Mouse (Mus musculus): ENCODE data around the gene Vash2. TPM values are rescaled to one million over a fixed set of nuclear protein-coding genes. Genes with fewer than 3 reads are reported as not detected.

The Vash2 gene
- polyA plus RNA-seq, 1 experiment from 2014 or later, result 86.4 TPM

- WGBS, result 69% methylated on average over 3 of the region's 3 CpGs
- H3K9ac ChIP-seq (replicated peaks), result no peak overlapping the region
- H3K4me3 ChIP-seq (replicated peaks), result no peak overlapping the region
- no peak for ATAC-seq (ENCODE audit: low FRiP score)
- H3K27ac ChIP-seq (replicated peaks), result no peak overlapping the region
- peaks cover 11% of the 10 kb centered on the region; the same call in 1 of the 2 replicates for H3K36me3 ChIP-seq
- H3K4me1 ChIP-seq, result no peaks in the 10 kb centered on the region
- H3K4me2 ChIP-seq, result no peak overlapping the region
- H3K9me3 ChIP-seq (replicated peaks), result no peaks in the 10 kb centered on the region
- H3K27me3 ChIP-seq (replicated peaks), result no peaks in the 10 kb centered on the region
These were observed 21.6 kb upstream of the Vash2 start for GRCm38 (mm10) chr1:191000686-191001085.

- WGBS, result 64% methylated on average over 1 of the region's 1 CpGs
- Histone ChIP-seq H3K4me1 (no peaks in the 10 kb centered on the region), H3K27ac (replicated peaks) (no peak overlapping the region), H3K9ac (replicated peaks) (no peak overlapping the region), H3K36me3 (no peaks in the 10 kb centered on the region), H3K4me2 (no peak overlapping the region), H3K4me3 (replicated peaks) (no peak overlapping the region), H3K27me3 (replicated peaks) (no peaks in the 10 kb centered on the region), H3K9me3 (replicated peaks) (no peaks in the 10 kb centered on the region)
- no peak for ATAC-seq (ENCODE audit: low FRiP score)
These were observed 18.9 kb upstream of the Vash2 start for GRCm38 (mm10) chr1:190998027-190998426.

- H3K4me3 ChIP-seq (replicated peaks), result no peak overlapping the region
- H3K27ac ChIP-seq (replicated peaks), result no peak overlapping the region
- ATAC-seq (ENCODE audit: low FRiP score), result no peak
- WGBS, result 69% methylated on average over 6 of the region's 6 CpGs
- H3K9ac ChIP-seq (replicated peaks), result no peak overlapping the region
- H3K4me2 ChIP-seq, result no peak overlapping the region
- no peaks in the 10 kb centered on the region for H3K27me3 ChIP-seq (replicated peaks)
- H3K36me3 ChIP-seq, result no peaks in the 10 kb centered on the region
- H3K9me3 ChIP-seq (replicated peaks), result no peaks in the 10 kb centered on the region
- H3K4me1 ChIP-seq, result no peaks in the 10 kb centered on the region
These were observed 17.3 kb upstream of the Vash2 start for GRCm38 (mm10) chr1:190996346-190996877.

GRCm38 (mm10) chr1:190995548-190995947 lies 16.5 kb upstream of the Vash2 start:
- H3K4me2 ChIP-seq, result no peak overlapping the region
- no peak overlapping the region for H3K4me3 ChIP-seq (replicated peaks)
- 49% methylated on average over 7 of the region's 7 CpGs for WGBS
- no peaks in the 10 kb centered on the region for H3K27me3 ChIP-seq (replicated peaks)
- ATAC-seq (ENCODE audit: low FRiP score), result no peak
- H3K36me3 ChIP-seq, result no peaks in the 10 kb centered on the region
- no peaks in the 10 kb centered on the region for H3K4me1 ChIP-seq
- no peaks in the 10 kb centered on the region for H3K9me3 ChIP-seq (replicated peaks)
- no peak overlapping the region for H3K9ac ChIP-seq (replicated peaks)
- no peak overlapping the region for H3K27ac ChIP-seq (replicated peaks)

- no peak for ATAC-seq (ENCODE audit: low FRiP score)
- H3K36me3 ChIP-seq, result no peaks in the 10 kb centered on the region
- H3K4me2 ChIP-seq, result no peak overlapping the region
- no peaks in the 10 kb centered on the region for H3K27me3 ChIP-seq (replicated peaks)
- no peak overlapping the region for H3K9ac ChIP-seq (replicated peaks)
- H3K9me3 ChIP-seq (replicated peaks), result no peaks in the 10 kb centered on the region
- H3K27ac ChIP-seq (replicated peaks), result no peak overlapping the region
- 86% methylated on average over 9 of the region's 9 CpGs for WGBS
- H3K4me3 ChIP-seq (replicated peaks), result no peak overlapping the region
- no peaks in the 10 kb centered on the region for H3K4me1 ChIP-seq
These were observed 10.5 kb upstream of the Vash2 start for GRCm38 (mm10) chr1:190989437-190990082.

GRCm38 (mm10) chr1:190981412-190981811 lies 2.3 kb upstream of the Vash2 start:
- H3K9me3 ChIP-seq (replicated peaks), result no peaks in the 10 kb centered on the region
- ATAC-seq (ENCODE audit: low FRiP score), result no peak
- peaks cover 14% of the 10 kb centered on the region for H3K4me1 ChIP-seq
- 88% methylated on average over 4 of the region's 4 CpGs for WGBS
- H3K4me3 ChIP-seq (replicated peaks), result no peak overlapping the region
- H3K27me3 ChIP-seq (replicated peaks), result no peaks in the 10 kb centered on the region
- no peaks in the 10 kb centered on the region for H3K36me3 ChIP-seq
- H3K27ac ChIP-seq (replicated peaks), result no peak overlapping the region
- no peak overlapping the region for H3K9ac ChIP-seq (replicated peaks)
- H3K4me2 ChIP-seq, result no peak overlapping the region

GRCm38 (mm10) chr1:190980470-190980869 lies 1.4 kb upstream of the Vash2 start:
- Histone ChIP-seq H3K36me3 (no peaks in the 10 kb centered on the region), H3K4me2 (no peak overlapping the region), H3K9me3 (replicated peaks) (no peaks in the 10 kb centered on the region), H3K9ac (replicated peaks) (no peak overlapping the region), H3K4me1 (peaks cover 23% of the 10 kb centered on the region), H3K27me3 (replicated peaks) (no peaks in the 10 kb centered on the region), H3K4me3 (replicated peaks) (no peak overlapping the region), H3K27ac (replicated peaks) (no peak overlapping the region)
- 94% methylated on average over 1 of the region's 1 CpGs for WGBS
- ATAC-seq (ENCODE audit: low FRiP score), result no peak

- peak; percentile 77 for ATAC-seq (ENCODE audit: low FRiP score)
- WGBS, result under 1% methylated on average over 46 of the region's 46 CpGs
These were observed 504 bp downstream of the Vash2 start for GRCm38 (mm10) chr1:190978511-190979073.

GRCm38 (mm10) chr1:190978001-190978400 lies 1.1 kb downstream of the Vash2 start:
- Histone ChIP-seq H3K4me1 (peaks cover 46% of the 10 kb centered on the region), H3K36me3 (peaks cover 21% of the 10 kb centered on the region), H3K27ac (replicated peaks) (peak overlapping the region; percentile 97), H3K9ac (replicated peaks) (peak overlapping the region; percentile 96), H3K9me3 (replicated peaks) (no peaks in the 10 kb centered on the region), H3K4me3 (replicated peaks) (peak overlapping the region; percentile 78), H3K4me2 (peak overlapping the region; percentile 83), H3K27me3 (replicated peaks) (no peaks in the 10 kb centered on the region)
- under 1% methylated on average over 22 of the region's 22 CpGs for WGBS
- ATAC-seq (ENCODE audit: low FRiP score), result peak; percentile 13; the same call in 1 of the 2 replicates

More at GRCm38 (mm10) chr1:190978511-190979073, 504 bp downstream of the Vash2 start:
- Histone ChIP-seq H3K4me1 (peaks cover 40% of the 10 kb centered on the region), H3K4me3 (replicated peaks) (peak overlapping the region; percentile 78), H3K9ac (replicated peaks) (peak overlapping the region; percentile 96), H3K9me3 (replicated peaks) (no peaks in the 10 kb centered on the region), H3K27me3 (replicated peaks) (no peaks in the 10 kb centered on the region), H3K4me2 (peak overlapping the region; percentile 83), H3K36me3 (peaks cover 17% of the 10 kb centered on the region), H3K27ac (replicated peaks) (peak overlapping the region; percentile 97)

GRCm38 (mm10) chr1:190976887-190977573 lies 2.1 kb downstream of the Vash2 start:
- 38% methylated on average over 11 of the region's 11 CpGs for WGBS
- peak overlapping the region; percentile 97 for H3K27ac ChIP-seq (replicated peaks)
- H3K4me2 ChIP-seq, result peak overlapping the region; percentile 83
- no peaks in the 10 kb centered on the region for H3K9me3 ChIP-seq (replicated peaks)
- peak overlapping the region; percentile 96 for H3K9ac ChIP-seq (replicated peaks)
- peaks cover 51% of the 10 kb centered on the region for H3K4me1 ChIP-seq
- H3K27me3 ChIP-seq (replicated peaks), result no peaks in the 10 kb centered on the region
- ATAC-seq (ENCODE audit: low FRiP score), result no peak
- peak overlapping the region; percentile 78 for H3K4me3 ChIP-seq (replicated peaks)
- H3K36me3 ChIP-seq, result peaks cover 31% of the 10 kb centered on the region

GRCm38 (mm10) chr1:190974833-190975232 lies 4.3 kb downstream of the Vash2 start:
- Histone ChIP-seq H3K4me2 (no peak overlapping the region), H3K4me3 (replicated peaks) (no peak overlapping the region), H3K27ac (replicated peaks) (no peak overlapping the region), H3K9ac (replicated peaks) (no peak overlapping the region), H3K4me1 (peaks cover 51% of the 10 kb centered on the region), H3K36me3 (peaks cover 51% of the 10 kb centered on the region), H3K9me3 (replicated peaks) (no peaks in the 10 kb centered on the region), H3K27me3 (replicated peaks) (no peaks in the 10 kb centered on the region)
- no peak for ATAC-seq (ENCODE audit: low FRiP score)
- 92% methylated on average over 1 of the region's 1 CpGs for WGBS

GRCm38 (mm10) chr1:190974191-190974590 lies 4.9 kb downstream of the Vash2 start:
- Histone ChIP-seq H3K4me2 (no peak overlapping the region), H3K9ac (replicated peaks) (no peak overlapping the region), H3K9me3 (replicated peaks) (no peaks in the 10 kb centered on the region), H3K4me3 (replicated peaks) (no peak overlapping the region), H3K27ac (replicated peaks) (no peak overlapping the region), H3K27me3 (replicated peaks) (no peaks in the 10 kb centered on the region), H3K4me1 (peaks cover 51% of the 10 kb centered on the region), H3K36me3 (peaks cover 58% of the 10 kb centered on the region)
- no peak for ATAC-seq (ENCODE audit: low FRiP score)
- WGBS, result 92% methylated on average over 8 of the region's 8 CpGs
